Mouse (Mus musculus): ENCODE data around the gene Siae. TPM values are rescaled to one million over a fixed set of nuclear protein-coding genes. Genes with fewer than 3 reads are reported as not detected.

Siae gene
- polyA plus RNA-seq, 2 experiments from 2014 or later: 9.7 to 13.6 TPM

DNA sequence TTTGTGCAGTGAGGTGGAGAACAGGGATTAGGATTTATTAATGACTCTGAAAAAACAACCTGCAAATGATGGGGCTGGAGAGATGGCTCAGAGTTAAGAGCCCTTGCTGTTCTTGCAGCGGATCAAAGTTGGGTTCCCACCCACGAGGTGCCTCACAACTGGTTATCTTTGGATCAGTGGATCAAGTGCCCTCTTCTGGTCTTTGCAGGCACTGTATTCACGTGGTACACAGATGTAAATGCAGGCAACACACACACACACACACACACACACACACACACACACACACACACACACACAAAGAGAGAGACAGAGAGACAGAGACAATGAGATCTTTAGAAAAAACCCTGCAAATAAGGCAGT is 132.4 kb downstream of the Siae start:
- no peak for ATAC-seq

DNA sequence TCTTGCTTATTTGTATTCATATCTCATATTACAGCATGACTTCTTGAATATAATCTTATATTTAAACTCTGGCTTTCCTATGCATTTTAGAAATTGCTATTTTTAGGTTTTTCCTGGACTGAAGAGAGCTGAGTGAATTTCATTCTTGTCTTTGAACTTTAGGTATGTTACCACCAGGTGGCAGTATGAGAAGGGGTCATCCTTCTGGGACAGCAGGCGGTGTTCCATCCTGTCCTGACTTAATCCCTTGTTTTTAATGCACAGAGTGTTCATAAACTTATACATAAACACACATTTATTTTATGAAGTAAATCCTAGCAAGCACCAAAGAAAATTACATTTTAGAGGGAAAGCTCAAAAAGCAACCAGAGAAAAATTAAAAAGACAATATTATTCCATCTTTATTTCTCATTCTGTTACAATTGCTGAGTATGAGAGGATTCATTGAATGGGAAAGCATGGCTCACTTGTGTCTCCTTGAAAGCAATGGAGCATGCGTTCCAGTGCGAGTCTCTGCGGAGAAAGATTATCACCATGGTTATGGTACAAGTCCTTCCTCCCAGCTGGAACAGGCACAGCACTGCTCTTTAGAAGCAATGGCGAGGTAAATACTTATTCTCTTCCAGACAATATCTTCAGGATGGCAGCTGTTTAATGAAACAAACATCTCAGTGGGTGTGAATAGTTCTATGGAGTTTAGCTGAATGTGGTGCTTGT is 134.6 kb downstream of the Siae start:
- no peak for ATAC-seq

Other genes with a start within 250 kb of the Siae start
- 1 to 10 TPM; 3.8 to 6.9 TPM for gene Ccdc15, start 207.3 kb upstream of the Siae start, polyA plus RNA-seq (2017; shearing (Covaris generic))
- not detected for gene Hepacam, start 188.3 kb upstream of the Siae start, polyA plus RNA-seq (2017; shearing (Covaris generic))
- gene Robo4, start 153.8 kb upstream of the Siae start, polyA plus RNA-seq (2017; shearing (Covaris generic)): not detected
- gene Robo3, start 122.5 kb upstream of the Siae start, polyA plus RNA-seq (2017; shearing (Covaris generic)): not detected
- 1 to 10 TPM; 7.9 to 9.3 TPM for gene Msantd2, start 66.4 kb upstream of the Siae start, polyA plus RNA-seq (2017; shearing (Covaris generic))
- gene Esam, start 27.6 kb upstream of the Siae start, polyA plus RNA-seq (2017; shearing (Covaris generic)): under 1 TPM in 1 of 2 experiments, not detected in 1; 0.58 TPM
- not detected for gene Vsig2, start 16.4 kb upstream of the Siae start, polyA plus RNA-seq (2017; shearing (Covaris generic))
- under 1 TPM in 1 of 2 experiments, not detected in 1; 0.33 TPM for gene Nrgn, start 2.8 kb upstream of the Siae start, polyA plus RNA-seq (2017; shearing (Covaris generic))
- 1 to 10 TPM in 1 of 2 experiments, not detected in 1; 1.4 TPM for gene Spa17, start 58.0 kb downstream of the Siae start, polyA plus RNA-seq (2017; shearing (Covaris generic))
- gene Tbrg1, start 101.6 kb downstream of the Siae start, polyA plus RNA-seq (2017; shearing (Covaris generic)): 100 to 1,000 TPM; 200 to 207 TPM
- not detected for gene Panx3, start 113.5 kb downstream of the Siae start, polyA plus RNA-seq (2017; shearing (Covaris generic))
- under 1 TPM in 1 of 2 experiments, not detected in 1; 0.41 TPM for gene Olfr160, start 160.6 kb downstream of the Siae start, polyA plus RNA-seq (2017; shearing (Covaris generic))
- not detected for gene Olfr874, start 189.4 kb downstream of the Siae start, polyA plus RNA-seq (2017; shearing (Covaris generic))
- gene Olfr875, start 216.2 kb downstream of the Siae start, polyA plus RNA-seq (2017; shearing (Covaris generic)): not detected
- under 1 TPM; 0.10 to 0.20 TPM for gene Olfr876, start 247.3 kb downstream of the Siae start, polyA plus RNA-seq (2017; shearing (Covaris generic))